Mouse (Mus musculus): ENCODE results near the gene Akr1c19. TPM values are rescaled to one million over a fixed set of nuclear protein-coding genes. Genes with fewer than 3 reads are reported as not detected.

Gene Akr1c19
- polyA plus RNA-seq, 1 experiment from 2014 or later, result 45.4 TPM

- no peak for ATAC-seq (ENCODE audit: insufficient read depth)
- H3K4me2 ChIP-seq, result no peak overlapping the region
- H3K9ac ChIP-seq, result no peak overlapping the region
- H3K9me3 ChIP-seq (replicated peaks), result no peaks in the 10 kb centered on the region
- no peak overlapping the region for H3K27ac ChIP-seq (replicated peaks)
- H3K36me3 ChIP-seq (replicated peaks), result no peaks in the 10 kb centered on the region
- no peaks in the 10 kb centered on the region for H3K4me1 ChIP-seq (replicated peaks)
- 55% methylated on average over 2 of the region's 2 CpGs for WGBS (ENCODE audit: insufficient replicate concordance)
- no peaks in the 10 kb centered on the region for H3K27me3 ChIP-seq
- no peak overlapping the region for H3K4me3 ChIP-seq (replicated peaks)
Observed at GRCm38 (mm10) chr13:4277526-4277925, 49.0 kb downstream of the Akr1c19 start.

- H3K4me2 ChIP-seq, result peak within 1 kb of the TSS; percentile 29
- WGBS (ENCODE audit: insufficient replicate concordance), result 35% methylated on average over 4 of the region's 4 CpGs
- H3K4me1 ChIP-seq (replicated peaks), result no peaks in the 10 kb centered on the region
- no peaks in the 10 kb centered on the region for H3K36me3 ChIP-seq (replicated peaks)
- H3K27me3 ChIP-seq, result no peaks in the 10 kb centered on the region
- ATAC-seq (ENCODE audit: insufficient read depth), result peak; percentile 69
- no peaks in the 10 kb centered on the region for H3K9me3 ChIP-seq (replicated peaks)
- no peak within 1 kb of the TSS for H3K27ac ChIP-seq (replicated peaks)
- no peak within 1 kb of the TSS for H3K9ac ChIP-seq
- H3K4me3 ChIP-seq (replicated peaks), result no peak within 1 kb of the TSS; the same call in 1 of the 2 replicates
Observed at GRCm38 (mm10) chr13:4279284-4279683, 50.8 kb downstream of the Akr1c19 start, which contains the start of gene Akr1c12. TSS of gene Akr1c12 (minus strand) at chr13:4279433.

GRCm38 (mm10) chr13:4281471-4282412 is 53.2 kb downstream of the Akr1c19 start:
- H3K27me3 ChIP-seq, result no peaks in the 10 kb centered on the region
- WGBS (ENCODE audit: insufficient replicate concordance), result 23% methylated on average over 7 of the region's 7 CpGs
- ATAC-seq (ENCODE audit: insufficient read depth), result no peak
- H3K4me2 ChIP-seq, result no peak overlapping the region
- H3K9me3 ChIP-seq (replicated peaks), result no peaks in the 10 kb centered on the region
- H3K27ac ChIP-seq (replicated peaks), result no peak overlapping the region
- H3K36me3 ChIP-seq (replicated peaks), result no peaks in the 10 kb centered on the region
- no peaks in the 10 kb centered on the region for H3K4me1 ChIP-seq (replicated peaks)
- H3K4me3 ChIP-seq (replicated peaks), result no peak overlapping the region
- H3K9ac ChIP-seq, result no peak overlapping the region

- H3K36me3 ChIP-seq (replicated peaks), result no peaks in the 10 kb centered on the region
- WGBS (ENCODE audit: insufficient replicate concordance), result 52% methylated on average over 4 of the region's 4 CpGs
- H3K4me1 ChIP-seq (replicated peaks), result no peaks in the 10 kb centered on the region
- no peak overlapping the region for H3K4me2 ChIP-seq
- no peak overlapping the region for H3K9ac ChIP-seq
- ATAC-seq (ENCODE audit: insufficient read depth), result no peak
- H3K9me3 ChIP-seq (replicated peaks), result no peaks in the 10 kb centered on the region
- no peak overlapping the region for H3K4me3 ChIP-seq (replicated peaks)
- no peak overlapping the region for H3K27ac ChIP-seq (replicated peaks)
- H3K27me3 ChIP-seq, result no peaks in the 10 kb centered on the region
Observed at GRCm38 (mm10) chr13:4296991-4297390, 68.5 kb downstream of the Akr1c19 start.

Other genes with a start within 250 kb of the Akr1c19 start
- 5.1 and 7.1 TPM in 2 replicates for gene Akr1c14, start 179.7 kb upstream of the Akr1c19 start, polyA plus RNA-seq (2015; fragmentation: Nextera tagmentation; extraction: Ambion mirVana)
- 0.71 and 1.0 TPM in 2 replicates for gene Akr1c18, start 78.0 kb upstream of the Akr1c19 start, polyA plus RNA-seq (2015; fragmentation: Nextera tagmentation; extraction: Ambion mirVana)
- gene Akr1c13, start 37.5 kb upstream of the Akr1c19 start, polyA plus RNA-seq (2015; fragmentation: Nextera tagmentation; extraction: Ambion mirVana), result 44.6 and 46.3 TPM in 2 replicates
- gene Akr1c12, start 50.7 kb downstream of the Akr1c19 start, polyA plus RNA-seq (2015; fragmentation: Nextera tagmentation; extraction: Ambion mirVana), result 15.5 and 19.7 TPM in 2 replicates
- 2.2 and 4.0 TPM in 2 replicates for gene Akr1c6, start 205.6 kb downstream of the Akr1c19 start, polyA plus RNA-seq (2015; fragmentation: Nextera tagmentation; extraction: Ambion mirVana)